Mouse (Mus musculus) neural tube, embryonic 10.5 days (tissue): Measurements from ENCODE around the gene Ppme1.

Source experiments
- DNase-seq: peaks from one replicate; pipeline ENCODE4 v3.0.0-alpha.2; 2017; ENCODE audit warnings: low spot score; ENCODE audit errors: extremely low spot score

The Ppme1 gene

DNA sequence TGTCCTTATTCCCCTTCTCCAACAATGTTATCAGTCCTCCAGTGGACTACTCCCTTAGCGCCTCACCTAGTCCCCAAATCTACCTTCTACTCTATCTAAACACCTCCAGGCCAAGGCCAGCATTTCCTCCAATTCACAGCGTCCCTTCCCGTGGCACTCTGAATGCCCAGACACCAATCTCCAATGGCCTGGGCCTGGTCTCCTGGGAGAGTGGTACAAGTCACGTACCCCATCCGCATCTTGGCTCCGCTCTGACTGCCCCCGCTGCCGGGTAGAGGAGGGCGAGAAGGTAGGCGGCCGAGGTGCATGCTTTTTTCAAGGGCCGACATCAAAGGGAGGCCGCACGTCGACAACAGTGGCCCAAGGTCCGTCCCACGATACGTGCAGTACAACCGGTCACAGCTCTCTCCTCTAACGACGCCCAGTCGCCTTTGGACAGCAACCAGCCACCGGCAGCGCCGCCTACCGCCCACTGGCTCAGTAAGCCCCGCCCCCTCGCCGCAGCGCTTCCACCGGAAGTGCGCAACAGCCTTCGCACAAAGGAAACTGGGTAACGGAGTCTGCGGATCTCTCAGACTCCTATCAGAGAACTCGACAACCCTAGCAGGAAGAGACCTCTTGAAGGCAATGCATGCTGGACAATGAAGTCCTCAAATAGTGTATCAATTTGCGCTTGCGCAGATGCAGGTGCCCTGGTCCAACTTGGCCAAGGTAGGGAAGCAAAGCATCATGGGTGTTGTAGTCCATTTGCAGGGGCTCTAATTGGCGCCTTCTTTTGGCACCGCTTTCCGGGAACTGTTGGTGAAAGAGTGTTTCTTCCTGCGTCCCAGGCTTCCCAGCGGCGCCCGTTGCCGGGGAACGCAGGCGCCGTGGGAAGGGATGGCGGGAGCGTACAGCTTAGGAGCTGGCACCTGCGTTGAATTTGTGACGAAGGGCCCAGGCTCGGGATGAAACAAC lies at the start of gene Ppme1, which contains the start of gene C2cd3:
Gene Ppme1 (minus strand): TSS at position 813 of the 957 bp plus-strand sequence.
Gene C2cd3 (plus strand): TSS at position 739 of the 957 bp plus-strand sequence.
- DNase-seq, result peak; percentile 99

DNA sequence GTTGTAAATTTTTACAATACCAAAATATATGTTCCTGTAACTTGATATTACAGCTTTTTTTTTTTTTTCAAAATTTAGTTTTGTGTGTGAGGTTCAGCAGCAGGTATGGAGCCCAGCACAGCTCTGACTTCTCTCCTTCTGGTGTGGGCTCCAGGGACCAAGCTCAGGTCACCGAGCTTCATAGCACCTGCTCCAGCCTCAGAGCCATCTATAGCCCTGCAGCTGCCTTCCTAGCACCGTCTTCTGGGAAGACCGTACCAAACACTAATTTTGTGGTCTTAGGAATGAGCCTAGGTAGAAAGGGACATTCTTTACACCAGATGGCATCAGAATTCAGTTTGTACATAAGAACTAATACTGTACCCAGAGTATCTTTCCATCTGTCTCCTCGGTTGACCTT lies 36.6 kb upstream of the Ppme1 start:
- DNase-seq, result no peak

DNA sequence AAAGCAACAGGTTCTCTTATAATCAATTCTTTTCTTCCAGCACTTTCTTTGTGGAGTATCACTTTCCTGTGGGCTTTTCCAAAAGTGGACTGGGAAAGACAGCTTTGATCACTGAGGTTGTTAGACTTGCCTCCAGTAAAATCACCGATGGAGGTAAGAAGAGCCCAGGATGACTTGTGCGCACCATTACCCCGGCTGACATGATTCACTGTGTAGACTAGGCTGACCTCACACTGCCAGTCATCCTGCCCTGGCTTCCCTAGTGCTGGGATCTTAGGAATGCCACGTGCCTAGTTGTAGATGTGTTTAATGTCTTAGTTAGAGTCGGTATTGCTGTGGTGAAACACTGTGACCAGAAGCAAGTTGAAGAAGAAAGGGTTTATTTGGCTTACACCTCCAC lies 35.6 kb upstream of the Ppme1 start:
- no peak for DNase-seq

DNA sequence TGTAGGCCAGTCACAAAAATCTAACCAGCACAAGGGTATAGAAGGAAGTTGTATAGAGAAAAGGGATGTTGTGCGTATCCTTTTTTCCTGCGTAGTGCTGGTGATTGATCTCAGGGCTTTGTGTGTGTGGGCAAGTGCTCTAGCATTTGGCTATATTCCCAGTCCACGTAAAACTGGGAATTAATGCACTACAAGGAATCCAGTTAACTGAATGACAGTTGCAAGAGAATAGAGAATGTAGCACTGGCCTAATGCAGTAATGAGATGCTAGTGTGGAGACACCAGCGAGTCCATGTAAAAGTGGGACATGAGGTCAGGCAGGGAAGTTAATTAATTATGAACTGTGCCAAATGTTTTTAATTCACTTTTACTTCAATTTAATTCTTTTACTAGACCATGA lies 30.6 kb upstream of the Ppme1 start:
- no peak for DNase-seq

DNA sequence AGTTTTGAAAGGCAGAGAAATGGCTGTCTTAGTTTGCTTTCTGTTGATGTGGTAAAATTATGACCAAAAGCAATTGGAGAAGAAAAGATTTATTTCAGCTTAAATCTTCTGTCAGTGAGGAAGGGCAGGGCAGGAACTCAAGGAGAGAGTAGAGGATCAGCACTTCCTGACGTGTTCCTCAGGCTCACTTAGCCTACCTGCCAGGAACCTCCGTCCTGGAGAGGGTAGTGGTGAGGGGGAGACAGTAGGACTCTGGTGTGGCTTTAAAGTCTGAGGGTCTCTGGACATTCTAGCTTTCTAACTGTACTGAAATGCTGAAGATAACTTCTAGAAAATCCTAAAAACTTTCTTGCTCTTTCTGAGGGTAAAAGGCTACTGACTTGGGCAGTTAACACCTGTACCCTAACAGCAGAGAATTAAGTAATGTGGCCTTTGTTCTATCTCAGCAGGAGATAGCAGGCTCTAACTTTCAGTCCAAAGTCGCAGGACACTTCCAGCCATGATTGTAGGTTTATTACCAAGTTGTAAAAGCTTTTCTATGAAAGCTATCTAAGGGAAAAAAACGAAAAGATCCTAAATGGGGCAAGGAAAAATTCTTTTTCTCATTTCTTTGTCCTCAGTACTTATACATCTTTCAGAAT lies 28.9 kb upstream of the Ppme1 start:
- no peak for DNase-seq

DNA sequence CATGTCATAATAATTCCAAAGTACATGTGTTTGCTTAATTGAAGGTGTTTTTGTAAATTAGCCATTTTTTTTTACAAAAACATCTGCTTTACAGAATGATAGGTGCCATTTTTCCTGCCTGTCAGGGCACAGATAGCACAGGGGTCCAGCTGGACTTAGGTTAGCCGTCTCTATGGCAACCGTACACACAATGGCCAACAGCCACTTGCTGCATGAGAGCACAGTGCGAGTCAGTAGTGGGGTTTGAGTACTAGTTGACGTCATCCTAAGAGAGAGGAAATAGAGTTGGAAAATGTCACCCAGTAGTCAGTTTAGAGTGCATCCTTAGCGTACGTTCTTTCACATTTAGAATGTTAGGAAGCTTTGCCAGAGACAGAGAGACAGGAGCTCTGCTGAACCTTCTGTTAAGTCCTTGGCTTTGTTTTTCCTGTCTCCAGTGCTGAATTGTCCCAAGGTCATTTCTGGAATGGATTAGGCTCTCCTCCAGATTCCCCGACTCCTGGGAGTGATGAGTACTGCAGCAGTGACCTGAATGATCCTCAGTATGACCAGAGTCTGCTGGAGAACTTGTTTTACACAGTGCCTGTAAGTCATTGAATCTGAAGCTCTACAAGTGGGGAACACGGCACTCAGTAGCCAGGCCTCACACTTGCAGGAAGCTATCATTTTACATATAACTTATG lies 27.3 kb upstream of the Ppme1 start:
- no peak for DNase-seq

DNA sequence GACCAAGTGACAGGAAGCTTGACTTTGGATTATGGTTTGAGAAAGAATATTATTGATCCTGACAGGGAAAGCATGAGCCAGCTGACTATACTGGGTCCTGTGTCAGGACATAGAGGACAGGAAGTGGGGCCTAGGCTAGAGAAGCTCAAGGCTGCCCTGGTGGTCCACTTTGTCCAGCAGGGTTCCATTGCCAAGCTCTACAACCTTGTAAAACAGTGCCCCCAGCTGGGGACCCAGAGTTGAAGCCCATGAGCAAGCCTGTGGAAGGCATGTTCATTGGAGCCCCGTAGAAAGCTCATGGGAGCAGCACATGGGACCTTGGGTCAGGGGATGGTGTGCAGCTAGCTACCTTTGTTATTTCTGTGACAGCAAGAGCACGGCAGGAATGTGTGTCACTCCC lies 20.2 kb upstream of the Ppme1 start:
- DNase-seq, result no peak

DNA sequence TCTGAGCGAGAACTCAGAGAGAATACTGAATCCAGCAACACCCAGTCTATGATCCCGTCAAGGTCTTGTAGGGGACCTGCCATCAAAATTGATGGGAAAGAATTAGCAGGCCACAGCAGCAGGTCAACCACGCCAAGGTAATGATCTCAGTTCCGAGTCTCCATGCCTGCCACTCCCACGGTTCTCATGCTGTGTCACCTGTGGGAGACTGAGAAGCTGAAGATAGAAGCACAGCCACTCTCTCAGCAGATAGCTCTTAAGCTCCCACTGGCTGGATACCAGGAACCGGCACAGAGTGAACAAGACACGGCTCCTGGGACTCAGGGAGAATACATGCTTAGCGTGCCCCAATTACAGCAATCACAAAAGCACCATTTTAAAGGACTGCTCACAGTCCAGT lies 18.1 kb upstream of the Ppme1 start:
- DNase-seq, result no peak

DNA sequence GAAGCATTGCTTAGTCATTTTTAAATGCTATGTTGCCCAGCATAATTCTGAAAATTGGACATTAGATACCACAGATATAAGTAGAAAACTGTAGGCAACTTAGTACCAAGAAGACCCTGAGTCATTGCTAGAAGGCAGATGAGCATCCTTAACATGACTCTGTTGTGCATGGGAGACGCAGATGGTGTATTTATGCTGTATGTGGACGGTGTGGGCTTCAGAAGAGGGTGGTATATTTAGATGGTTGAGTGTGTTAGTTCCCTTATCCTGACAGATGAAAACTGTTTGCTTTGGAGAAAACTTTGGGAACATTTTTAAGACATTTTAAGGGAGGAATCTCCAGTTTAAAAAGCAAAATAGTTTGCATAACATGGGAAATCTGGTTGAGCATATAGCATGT lies 16.1 kb upstream of the Ppme1 start:
- DNase-seq, result no peak

DNA sequence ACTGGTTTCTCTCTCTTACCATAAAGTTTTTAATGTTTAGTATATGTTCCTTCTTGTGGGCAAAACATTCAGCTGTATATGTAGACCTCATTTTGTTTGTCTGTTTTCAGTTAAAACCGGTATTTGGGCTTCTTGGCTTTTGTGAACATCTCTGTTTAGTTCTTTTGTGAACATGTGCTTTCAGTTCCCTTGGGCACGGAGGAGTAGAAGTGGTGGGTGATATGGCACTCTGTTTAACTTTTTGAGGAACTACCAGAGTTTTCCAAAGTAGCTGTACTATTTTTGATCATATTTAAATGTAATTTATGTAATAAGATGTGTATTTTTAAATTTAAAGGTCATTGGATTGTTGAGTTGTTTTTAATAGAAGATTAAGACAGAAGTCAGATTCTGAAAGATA lies 11.1 kb upstream of the Ppme1 start:
- no peak for DNase-seq

DNA sequence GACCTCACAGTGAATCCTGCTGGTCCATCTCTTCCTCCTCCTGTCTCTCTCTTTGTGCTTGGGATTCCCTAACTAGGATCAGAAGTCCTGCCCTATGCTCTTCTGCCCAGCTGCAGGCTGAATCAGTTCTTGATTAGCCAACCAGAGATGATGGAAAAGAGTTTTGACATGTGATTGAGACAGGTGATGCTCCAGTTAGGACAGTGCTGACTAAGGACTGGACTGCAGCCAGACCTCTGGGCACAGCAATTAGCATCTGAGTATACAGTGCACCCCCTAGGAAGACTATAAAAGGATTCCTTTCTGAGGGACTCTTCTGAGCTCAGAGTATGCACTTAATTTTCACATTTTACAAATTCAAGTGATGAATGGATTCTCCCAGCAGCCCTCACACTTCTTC lies 9.1 kb upstream of the Ppme1 start:
- DNase-seq, result no peak

DNA sequence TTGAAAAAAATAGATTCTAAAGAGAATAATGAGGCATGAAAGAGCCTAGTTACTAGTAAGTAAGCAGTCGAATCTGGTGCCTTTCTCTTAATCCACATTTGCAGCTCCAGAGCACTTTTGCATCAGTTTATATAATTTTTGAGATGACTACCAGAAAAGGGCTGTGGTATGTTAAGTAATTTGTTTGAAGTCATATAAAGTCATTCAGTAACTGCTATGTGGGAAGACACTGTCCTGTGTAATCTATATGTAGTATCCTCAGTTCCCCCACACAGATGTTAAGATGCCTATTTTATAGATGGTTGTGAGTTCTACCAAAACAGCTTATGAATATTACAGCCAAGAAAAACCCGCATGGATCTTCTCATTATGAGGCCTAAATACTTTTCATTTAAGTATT lies 6.2 kb upstream of the Ppme1 start:
- no peak for DNase-seq

DNA sequence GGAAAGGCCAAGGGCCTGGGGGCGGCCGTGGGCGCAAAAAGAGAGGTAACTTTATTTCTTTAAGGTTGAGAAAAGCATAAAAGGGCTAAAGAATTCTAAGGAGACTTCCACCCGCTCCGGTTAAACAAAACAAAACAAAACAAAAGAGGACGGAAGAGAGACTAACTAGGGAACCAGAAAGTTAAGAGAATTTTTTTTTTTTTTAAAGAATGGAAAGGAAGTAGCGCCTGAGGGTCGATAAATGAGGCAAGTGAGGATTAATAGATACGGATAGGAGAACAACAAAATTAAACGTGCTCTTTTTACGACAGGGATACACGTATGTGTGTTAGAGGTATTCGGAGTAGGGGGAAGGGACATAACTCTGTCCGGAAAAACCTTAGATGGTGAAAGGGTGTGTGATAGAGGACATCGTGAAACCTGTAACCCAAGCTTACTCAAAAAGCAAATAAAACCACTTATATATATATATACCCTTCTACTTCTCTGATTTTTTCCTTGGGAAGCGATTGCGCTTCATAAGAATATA lies 409 bp upstream of the Ppme1 start:
- DNase-seq, result no peak

DNA sequence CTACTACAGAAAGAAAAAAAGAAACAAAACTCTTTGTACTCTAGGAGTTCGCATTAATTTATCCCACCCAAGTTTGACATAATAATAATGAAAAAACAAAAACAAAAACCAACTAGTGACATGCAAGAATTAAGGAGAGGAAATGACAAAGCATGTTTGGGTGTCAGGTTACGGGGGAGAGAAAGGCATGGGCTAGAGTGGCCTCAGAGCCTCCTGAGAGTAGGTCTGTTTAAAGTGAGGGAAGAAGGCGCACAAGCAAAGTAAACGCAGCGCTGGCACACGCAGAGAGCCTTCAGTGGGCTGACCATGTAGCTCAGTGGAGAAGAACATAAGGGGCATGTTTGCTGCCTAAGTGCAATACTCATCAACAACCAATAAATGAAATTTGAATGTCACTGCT lies 7.2 kb downstream of the Ppme1 start:
- DNase-seq, result no peak

DNA sequence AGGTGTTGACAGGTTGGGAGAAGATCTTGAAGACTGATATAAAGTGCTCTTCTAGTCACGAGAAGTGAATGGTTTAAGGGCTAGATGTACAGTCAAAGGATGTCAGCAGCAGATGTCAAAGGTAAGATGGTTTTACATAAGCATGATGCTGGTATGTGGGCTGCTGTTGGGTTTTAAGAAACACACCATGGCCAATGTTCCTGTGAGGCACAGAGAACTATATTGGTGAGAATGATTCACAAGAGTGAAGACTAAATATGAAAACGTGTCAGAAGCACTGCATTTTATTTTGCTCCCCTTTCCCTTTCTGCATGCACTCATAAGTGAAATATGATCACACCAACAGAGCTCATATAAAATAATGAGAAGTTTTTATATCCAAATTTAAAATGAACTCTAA lies 8.9 kb downstream of the Ppme1 start:
- DNase-seq, result no peak

DNA sequence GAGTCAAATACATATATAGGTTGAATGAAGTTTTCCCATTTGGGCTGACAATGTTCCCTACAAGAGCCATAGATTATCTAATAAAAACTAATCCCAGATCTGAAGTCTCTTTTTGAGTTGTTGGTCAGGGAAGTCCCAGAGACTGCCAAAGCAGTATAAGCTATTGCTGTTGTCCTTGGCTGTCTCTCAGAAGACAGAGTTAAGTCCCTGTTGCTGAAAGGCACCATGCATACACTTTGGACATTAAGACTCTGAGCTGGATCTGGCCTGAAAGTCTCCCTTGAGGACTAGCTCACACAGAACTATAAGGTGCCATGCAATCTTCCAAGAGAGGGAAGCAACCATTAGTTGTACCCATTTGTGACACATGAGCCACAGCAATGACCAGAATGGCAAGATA lies 14.3 kb downstream of the Ppme1 start:
- DNase-seq, result no peak

DNA sequence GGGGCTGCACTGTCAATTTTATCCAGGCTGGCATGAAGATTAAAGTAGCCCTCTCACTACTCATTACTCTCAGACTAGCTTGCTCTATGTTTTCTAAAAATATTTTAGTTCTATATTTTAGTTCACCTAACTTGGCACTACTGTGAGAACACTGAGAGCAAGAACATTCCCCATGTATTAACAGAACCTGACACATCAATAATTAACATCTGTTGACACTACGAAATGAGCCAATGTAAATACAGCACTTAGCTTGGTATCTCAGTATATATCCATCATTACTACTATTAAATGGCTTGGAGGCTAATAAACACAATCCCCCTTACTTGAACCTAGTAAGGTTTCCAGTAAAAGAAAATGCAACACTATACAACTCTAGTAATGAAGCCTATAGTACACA lies 15.3 kb downstream of the Ppme1 start:
- no peak for DNase-seq

DNA sequence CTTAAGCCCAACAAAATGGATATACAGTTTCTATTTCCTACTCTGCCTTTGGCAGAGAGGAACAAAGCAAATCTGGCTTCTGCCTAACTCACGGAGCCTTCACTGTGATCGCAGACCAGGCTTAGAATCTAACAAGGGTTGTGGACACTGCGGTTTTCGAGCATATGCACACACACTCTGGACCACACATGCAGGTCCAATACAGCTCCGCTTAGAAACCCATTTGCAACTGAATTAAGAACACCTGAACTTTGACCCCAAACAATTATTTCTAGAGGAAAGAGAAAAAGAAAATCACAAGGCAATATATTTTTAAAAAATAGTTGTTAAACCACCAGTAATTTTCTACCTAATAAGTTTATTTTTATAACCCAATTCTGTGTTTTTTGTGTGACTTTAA lies 15.8 kb downstream of the Ppme1 start:
- no peak for DNase-seq

DNA sequence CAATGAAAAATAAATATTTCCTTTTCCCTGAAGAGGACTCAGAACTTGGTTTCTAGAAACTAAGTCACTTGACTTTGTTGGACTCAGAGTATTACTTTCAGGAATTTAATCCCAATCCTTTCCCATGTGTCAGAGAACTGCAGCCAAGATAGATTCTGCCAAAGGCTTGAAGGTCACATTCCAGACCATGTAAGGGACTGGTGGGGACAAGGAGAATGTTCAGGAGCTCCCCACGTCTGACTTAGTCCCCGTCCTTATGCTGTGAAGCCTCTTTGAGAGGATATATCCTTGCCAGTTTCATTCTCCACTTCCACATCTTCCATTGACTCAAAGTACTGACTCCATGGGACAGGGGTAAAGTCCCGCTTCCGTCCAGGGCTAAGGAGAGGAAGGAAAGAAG lies 17.1 kb downstream of the Ppme1 start:
- DNase-seq, result no peak

DNA sequence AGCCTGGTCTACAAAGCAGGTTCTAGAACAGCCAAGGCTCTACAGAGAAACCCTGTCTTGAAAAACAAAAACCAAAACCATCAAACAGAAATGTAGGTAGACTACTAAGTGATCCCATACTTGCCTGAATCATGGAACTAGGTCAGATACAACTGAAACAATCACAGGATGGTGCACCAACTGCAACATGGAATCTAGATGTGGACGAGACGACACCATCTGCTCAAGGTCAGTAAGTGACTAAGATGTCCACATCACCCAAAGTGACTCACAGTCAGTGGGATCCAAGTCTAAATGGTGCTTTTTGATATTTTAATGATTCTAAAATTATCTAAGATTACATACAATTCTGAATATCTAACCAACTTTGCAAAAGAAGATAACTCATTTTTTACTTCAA lies 36.2 kb downstream of the Ppme1 start:
- no peak for DNase-seq

DNA sequence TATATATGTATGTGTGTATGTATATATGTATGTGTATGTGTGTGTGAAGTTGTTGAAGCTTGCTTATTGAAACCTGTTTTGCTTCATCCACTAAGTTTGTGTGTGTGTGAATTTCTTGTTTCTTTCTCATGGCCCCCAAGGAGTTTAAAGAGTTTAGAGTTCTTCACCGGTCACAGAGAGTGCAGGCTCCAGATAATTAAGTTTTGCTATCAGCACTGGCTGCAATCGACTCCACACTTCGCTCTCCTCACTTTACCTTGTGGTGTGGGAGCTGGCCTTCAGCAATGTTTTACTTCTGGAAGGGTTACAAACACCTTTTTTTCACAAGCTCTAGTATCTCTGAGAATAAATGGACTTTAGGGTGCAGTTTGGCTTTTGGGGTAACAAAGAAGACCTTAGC lies 40.8 kb downstream of the Ppme1 start:
- DNase-seq, result no peak

DNA sequence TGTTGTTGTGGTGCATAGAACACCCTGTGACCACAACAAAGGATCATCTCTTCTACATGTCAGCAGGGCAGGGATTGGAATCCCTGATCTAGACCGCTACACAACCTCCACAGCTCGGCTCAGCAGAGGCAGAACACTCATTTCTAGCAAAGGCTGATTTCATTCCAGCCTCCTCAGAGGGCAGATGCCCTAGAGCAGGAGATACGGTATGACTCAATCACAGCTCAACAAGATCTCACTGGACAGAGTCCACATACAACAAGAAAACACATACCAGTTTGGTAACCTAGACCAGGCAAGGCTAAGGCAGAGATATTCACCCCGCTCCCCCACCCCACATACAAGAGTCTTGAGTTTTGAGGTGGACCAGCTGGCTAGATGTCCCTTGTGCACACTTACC lies 43.5 kb downstream of the Ppme1 start:
- no peak for DNase-seq
